Comparison of ENCODE assay signal across 12 mouse cellular contexts in the genomic region with DNA sequence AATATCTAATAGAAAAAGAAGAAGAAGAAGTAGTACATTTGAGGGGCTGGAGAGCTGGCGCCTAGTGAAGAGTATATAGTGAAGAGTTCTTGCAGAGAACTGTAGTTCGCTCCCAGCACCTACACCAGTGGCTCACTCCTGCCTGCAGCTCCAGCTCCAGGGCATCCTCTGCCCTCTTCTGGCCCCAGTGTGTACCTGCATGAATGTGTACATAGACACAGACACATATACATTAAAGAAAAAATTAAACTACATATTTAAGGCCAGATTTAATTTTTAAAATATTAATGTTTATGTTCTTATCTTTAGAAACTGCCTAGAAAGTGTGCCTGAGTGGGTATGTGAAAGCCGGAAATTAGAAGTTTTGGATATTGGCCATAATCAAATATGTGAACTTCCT.
A peak's percentile ranks its signal among the peaks of the same experiment; 100 is the strongest.
DNase-seq lines count a peak whose midpoint lies in the region; ATAC-seq and TF ChIP-seq lines count a peak whose summit lies in the region.
"Had no signal": no experiment of that assay in that cellular context is flagged by ENCODE, and none has a peak within 500 bp of the region (broad histone marks: within the 10 kb centered on the region; RNA-seq: fewer than 3 reads in every experiment).

No protein-coding gene starts in this region.

- TF ChIP-seq CTCF in liver, postnatal 0 days (IDR thresholded peaks at IDR 0.05; ENCODE audit: low read depth), result peak; percentile 40
- peak; percentile 27; the same call in 1 of the 2 replicates for TF ChIP-seq CTCF in brain, embryonic 14.5 days (IDR thresholded peaks at IDR 0.05; ENCODE audit: borderline replicate concordance, extremely low read depth, insufficient read depth, insufficient read length)

- peaks cover 6% of the 10 kb centered on the region for H3K36me3 ChIP-seq in liver, postnatal 0 days (replicated peaks; ENCODE audit: insufficient read depth, low read length)
- no peaks in the 10 kb centered on the region for H3K36me3 ChIP-seq in liver, embryonic 11.5 days (ENCODE audit: control insufficient read depth, insufficient read depth, low read length)

- H3K4me3 ChIP-seq in liver, postnatal 0 days (ENCODE audit: low read depth, low read length), result no peak overlapping the region
- H3K4me3 ChIP-seq in liver, embryonic 11.5 days (ENCODE audit: low read depth, low read length), result no peak overlapping the region
- H3K4me3 ChIP-seq: embryonic facial prominence, embryonic 15.5 days; limb, embryonic 15.5 days had no signal

- no peak for ATAC-seq in liver, postnatal 0 days
- no peak for ATAC-seq in liver, embryonic 11.5 days (replicated peaks; ENCODE audit: low FRiP score)

- H3K27ac ChIP-seq in liver, postnatal 0 days (ENCODE audit: low read depth), result no peak overlapping the region
- H3K27ac ChIP-seq in liver, embryonic 11.5 days (ENCODE audit: low read depth, low read length), result no peak overlapping the region
- H3K27ac ChIP-seq: embryonic facial prominence, embryonic 15.5 days; limb, embryonic 15.5 days had no signal

- intact Hi-C loops in left cerebral cortex, postnatal 10 days (cut with DNase I), result no loop called here

- no peaks in the 10 kb centered on the region for H3K27me3 ChIP-seq in liver, postnatal 0 days (ENCODE audit: insufficient read depth, low read length)
- H3K27me3 ChIP-seq in liver, embryonic 11.5 days (replicated peaks; ENCODE audit: control insufficient read depth, insufficient read depth, low read length), result no peaks in the 10 kb centered on the region
- H3K27me3 ChIP-seq: embryonic facial prominence, embryonic 15.5 days; limb, embryonic 15.5 days had no signal

- no peaks in the 10 kb centered on the region for H3K9me3 ChIP-seq in liver, postnatal 0 days (ENCODE audit: low read length)
- no peaks in the 10 kb centered on the region for H3K9me3 ChIP-seq in liver, embryonic 11.5 days (ENCODE audit: control insufficient read depth, low read length)
- H3K9me3 ChIP-seq: embryonic facial prominence, embryonic 15.5 days; limb, embryonic 15.5 days had no signal

- H3K4me1 ChIP-seq in liver, postnatal 0 days (ENCODE audit: insufficient read depth), result no peaks in the 10 kb centered on the region
- no peaks in the 10 kb centered on the region for H3K4me1 ChIP-seq in liver, embryonic 11.5 days (replicated peaks; ENCODE audit: control insufficient read depth, insufficient read depth, low read length)
- H3K4me1 ChIP-seq: embryonic facial prominence, embryonic 15.5 days; limb, embryonic 15.5 days had no signal

- no peak for TF ChIP-seq POLR2A in brain, embryonic 14.5 days (IDR thresholded peaks at IDR 0.05; ENCODE audit: borderline replicate concordance, extremely low read depth, insufficient read depth, insufficient read length, poor library complexity, severe bottlenecking)

- no peak for TF ChIP-seq EP300 in liver, postnatal 0 days (IDR thresholded peaks at IDR 0.05; ENCODE audit: low read depth)

- H3K9ac ChIP-seq in liver, postnatal 0 days (replicated peaks), result no peak overlapping the region
- H3K9ac ChIP-seq in liver, embryonic 11.5 days (ENCODE audit: low read depth, low read length), result no peak overlapping the region
- H3K9ac ChIP-seq: embryonic facial prominence, embryonic 15.5 days; limb, embryonic 15.5 days had no signal

- DNase-seq in heart, adult 11 months, result peak; percentile 29
- no peak for DNase-seq in heart, adult 18-20 months
- DNase-seq in liver, postnatal 0 days, result no peak
- DNase-seq in liver, embryonic 11.5 days (ENCODE audit: low spot score), result no peak
- peak; percentile 9 to 11 for DNase-seq in B cell, adult 2 months
- DNase-seq in brain, embryonic 14.5 days (ENCODE audit: low read depth), result no peak
- no peak for DNase-seq in right cerebral cortex, postnatal 14 days
- DNase-seq in left cerebral cortex, postnatal 10 days (ENCODE audit: extremely low spot score in 1 of 2, low spot score in 2 of 2), result no peak
- DNase-seq: kidney, adult 9 months had no signal

- no peak overlapping the region for H3K4me2 ChIP-seq in liver, postnatal 0 days (ENCODE audit: low read depth, low read length)
- no peak overlapping the region for H3K4me2 ChIP-seq in liver, embryonic 11.5 days
- H3K4me2 ChIP-seq: embryonic facial prominence, embryonic 15.5 days; heart, embryonic 11.5 days; limb, embryonic 15.5 days had no signal

- 89% methylated on average over 3 of the region's 3 CpGs for WGBS in liver, postnatal 0 days (ENCODE audit: insufficient replicate concordance)
- whole genome bisulfite sequencing in liver, embryonic 11.5 days, result 95% methylated on average over 3 of the region's 3 CpGs

Comparison
In these comparisons a context has a peak if more than half of its experiments do, and no peak if none do; other contexts are left out.
1. DNase-seq: peak in heart, adult 11 months (single experiment) and B cell, adult 2 months (2 of 2); none in heart, adult 18-20 months (0 of 2), liver, postnatal 0 days (single experiment), liver, embryonic 11.5 days (single experiment), brain, embryonic 14.5 days (single experiment), right cerebral cortex, postnatal 14 days (single experiment) and left cerebral cortex, postnatal 10 days (0 of 2).